Mouse (Mus musculus) adrenal gland, postnatal 10 days (tissue): Measurements from ENCODE around the gene Cubn. TPM values are rescaled to one million over a fixed set of nuclear protein-coding genes. Genes with fewer than 3 reads are reported as not detected.

ENCODE experiments used
- DNase-seq: peaks from one replicate; pipeline ENCODE4 v3.0.0; 2021; ENCODE audit warnings: mixed read lengths
- long read RNA-seq, 2 experiments: library from polyadenylated mRNA; stranded (forward); transcript quantifications; one replicate each; pipeline ENCODE4 v2.0.0; 2021
- total RNA-seq, 2 experiments: library from RNA; stranded (reverse); gene quantifications; 2 replicates each; pipeline ENCODE4 v1.2.3; 2021

Gene Cubn
- total RNA-seq: under 1 TPM; 0.48 to 0.58 TPM
- long read RNA-seq, experiment 1: 0 reads
- long read RNA-seq, experiment 2: 0 reads

GRCm38 (mm10) chr2:13491734-13492133 is at the start of gene Cubn:
Gene Cubn (minus strand): TSS chr2:13491813.
- no peak for DNase-seq

- no peak for DNase-seq
Measured at GRCm38 (mm10) chr2:13539860-13540259, 48.2 kb upstream of the Cubn start.

GRCm38 (mm10) chr2:13538704-13539377 is 47.2 kb upstream of the Cubn start:
- no peak for DNase-seq

GRCm38 (mm10) chr2:13538258-13538657 is 46.6 kb upstream of the Cubn start:
- DNase-seq: no peak

- DNase-seq: no peak
Measured at GRCm38 (mm10) chr2:13537733-13538132, 46.1 kb upstream of the Cubn start.

GRCm38 (mm10) chr2:13536747-13537146 is 45.1 kb upstream of the Cubn start:
- DNase-seq: no peak

GRCm38 (mm10) chr2:13530639-13531038 is 39.0 kb upstream of the Cubn start:
- no peak for DNase-seq

GRCm38 (mm10) chr2:13529253-13529933 is 37.8 kb upstream of the Cubn start:
- no peak for DNase-seq

GRCm38 (mm10) chr2:13527531-13527930 is 35.9 kb upstream of the Cubn start:
- DNase-seq: peak; percentile 70

- no peak for DNase-seq
Measured at GRCm38 (mm10) chr2:13527125-13527524, 35.5 kb upstream of the Cubn start.

GRCm38 (mm10) chr2:13526205-13526604 is 34.6 kb upstream of the Cubn start:
- no peak for DNase-seq

GRCm38 (mm10) chr2:13523540-13524456 is 32.2 kb upstream of the Cubn start:
- DNase-seq: peak; percentile 22

- no peak for DNase-seq
Measured at GRCm38 (mm10) chr2:13522106-13522505, 30.5 kb upstream of the Cubn start.

GRCm38 (mm10) chr2:13514949-13515348 is 23.3 kb upstream of the Cubn start:
- DNase-seq: no peak

- DNase-seq: no peak
Measured at GRCm38 (mm10) chr2:13502717-13503116, 11.1 kb upstream of the Cubn start.

GRCm38 (mm10) chr2:13501553-13501952 is 9.9 kb upstream of the Cubn start:
- DNase-seq: no peak

GRCm38 (mm10) chr2:13500298-13500999 is 8.8 kb upstream of the Cubn start:
- no peak for DNase-seq

GRCm38 (mm10) chr2:13499196-13499595 is 7.6 kb upstream of the Cubn start:
- no peak for DNase-seq

- no peak for DNase-seq
Measured at GRCm38 (mm10) chr2:13496087-13496486, 4.5 kb upstream of the Cubn start.

- no peak for DNase-seq
Measured at GRCm38 (mm10) chr2:13492927-13493326, 1.3 kb upstream of the Cubn start.

GRCm38 (mm10) chr2:13490480-13490879 is 1.1 kb downstream of the Cubn start:
- no peak for DNase-seq

- no peak for DNase-seq
Measured at GRCm38 (mm10) chr2:13486470-13486869, 5.1 kb downstream of the Cubn start.
